Mouse (Mus musculus): ENCODE data around the gene Zfp131.

The Zfp131 gene

GRCm38 (mm10) chr13:119755141-119755547 is 35.5 kb downstream of the Zfp131 start:
- in situ Hi-C loops (cut with MboI) = no loop called here

- in situ Hi-C loops (cut with MboI) = no loop called here
Observed at GRCm38 (mm10) chr13:119754635-119755020, 36.1 kb downstream of the Zfp131 start.

DNA sequence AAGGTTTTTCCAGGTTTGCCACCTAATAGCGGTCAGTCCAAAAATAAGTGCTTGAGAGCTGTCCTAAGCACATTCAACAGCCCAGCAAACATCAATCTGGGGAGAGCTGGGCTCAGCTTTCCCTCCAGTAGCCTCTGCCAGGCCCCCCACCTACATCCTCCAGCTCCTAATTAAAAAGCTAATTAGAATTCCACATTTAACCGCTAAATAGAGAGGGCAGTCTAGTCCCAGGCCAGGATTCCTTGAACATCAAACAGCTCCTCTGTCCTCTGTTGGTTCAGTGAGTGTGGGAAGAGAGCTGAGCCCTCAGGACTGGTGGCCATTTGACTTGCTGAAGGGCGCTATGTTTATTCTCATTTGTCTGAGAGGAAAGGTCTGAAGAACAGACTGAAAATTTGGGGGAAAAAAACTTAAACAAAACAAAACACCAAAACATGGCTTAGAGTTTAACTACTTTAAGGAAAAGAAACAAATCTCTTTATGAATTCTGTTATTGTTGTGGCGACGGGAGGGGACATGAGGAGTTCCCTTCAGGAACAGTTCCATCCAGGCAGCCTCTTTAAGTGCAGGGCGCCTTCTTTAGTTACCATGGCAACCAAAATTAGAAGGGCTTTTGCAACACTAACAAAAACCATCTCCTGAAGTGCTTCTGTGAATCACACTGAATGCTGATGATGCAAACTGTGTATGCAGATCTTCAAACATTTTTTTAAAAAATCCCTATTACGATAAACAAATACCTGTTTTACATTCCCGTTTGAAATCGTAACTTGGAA is 36.6 kb downstream of the Zfp131 start:
- in situ Hi-C loops (cut with MboI) = no loop called here

- in situ Hi-C loops (cut with MboI) = no loop called here
Observed at GRCm38 (mm10) chr13:119746930-119747329, 43.8 kb downstream of the Zfp131 start.

GRCm38 (mm10) chr13:119743470-119743869 is 47.2 kb downstream of the Zfp131 start:
- in situ Hi-C loops (cut with MboI) = no loop called here

GRCm38 (mm10) chr13:119742711-119743415 is 47.8 kb downstream of the Zfp131 start:
- in situ Hi-C loops (cut with MboI) = no loop called here

- in situ Hi-C loops (cut with MboI) = no loop called here
Observed at GRCm38 (mm10) chr13:119741390-119742237, 49.1 kb downstream of the Zfp131 start.

- in situ Hi-C loops (cut with MboI) = no loop called here
Observed at GRCm38 (mm10) chr13:119731448-119731847, 59.2 kb downstream of the Zfp131 start.

GRCm38 (mm10) chr13:119729406-119729805 is 61.3 kb downstream of the Zfp131 start:
- in situ Hi-C loops (cut with MboI) = no loop called here

GRCm38 (mm10) chr13:119727608-119728387 is 62.9 kb downstream of the Zfp131 start:
- in situ Hi-C loops (cut with MboI) = no loop called here

DNA sequence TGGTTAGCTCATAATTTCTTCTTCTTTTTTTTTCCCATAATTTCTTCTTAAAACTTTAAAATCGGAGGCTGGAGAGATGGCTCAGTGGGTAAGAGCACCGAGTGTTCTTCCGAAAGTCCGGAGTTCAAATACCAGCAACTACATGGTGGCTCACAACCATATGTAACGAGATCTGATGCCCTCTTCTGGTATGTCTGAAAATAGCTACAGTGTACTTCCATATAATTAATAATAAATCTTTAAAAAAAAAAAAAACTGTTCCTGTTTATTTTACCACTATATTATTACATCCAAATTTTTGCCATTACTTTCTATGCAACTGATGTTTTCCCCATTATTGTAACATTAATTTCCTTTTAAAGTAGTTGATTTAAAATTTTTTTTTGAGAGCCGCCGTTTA is 66.1 kb downstream of the Zfp131 start:
- in situ Hi-C loops (cut with MboI) = no loop called here

DNA sequence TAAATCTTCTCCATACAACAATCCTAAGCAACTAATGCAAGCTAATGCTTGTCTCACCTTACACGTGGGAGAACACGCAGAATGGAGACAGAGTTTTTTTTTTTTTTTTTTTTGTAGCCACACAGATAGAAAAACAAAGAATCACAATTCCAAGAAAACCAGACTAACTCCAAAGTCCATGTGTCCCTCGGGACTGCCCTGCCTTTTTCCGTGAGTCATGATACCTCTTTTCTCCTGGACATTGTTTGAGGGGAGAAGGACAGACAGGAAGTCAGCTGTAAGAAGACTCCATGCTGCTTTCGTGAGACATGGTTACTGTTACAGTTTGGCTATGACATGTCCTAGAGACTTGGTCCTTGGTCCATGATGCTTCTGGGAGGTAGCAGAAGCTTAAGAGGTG is 67.3 kb downstream of the Zfp131 start:
- in situ Hi-C loops (cut with MboI) = no loop called here

DNA sequence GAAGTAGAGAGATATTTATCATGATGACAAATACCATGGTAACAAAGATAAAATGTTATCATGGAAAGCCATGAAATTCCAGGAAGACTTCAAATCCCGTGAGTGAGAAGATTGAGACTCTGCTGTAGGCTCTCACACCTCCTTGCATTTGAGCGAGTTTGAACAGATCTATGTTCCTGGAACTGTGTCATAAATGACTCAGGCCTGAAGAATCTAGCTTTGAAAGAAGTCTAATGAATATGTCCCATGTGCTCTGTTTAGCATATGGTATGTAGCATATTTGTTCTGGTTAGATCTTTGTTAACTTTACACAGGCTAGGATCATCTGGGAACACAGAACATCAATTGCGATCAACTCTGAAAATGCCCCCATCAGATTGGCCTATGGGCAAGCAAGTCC is 68.2 kb downstream of the Zfp131 start:
- in situ Hi-C loops (cut with MboI) = no loop called here

DNA sequence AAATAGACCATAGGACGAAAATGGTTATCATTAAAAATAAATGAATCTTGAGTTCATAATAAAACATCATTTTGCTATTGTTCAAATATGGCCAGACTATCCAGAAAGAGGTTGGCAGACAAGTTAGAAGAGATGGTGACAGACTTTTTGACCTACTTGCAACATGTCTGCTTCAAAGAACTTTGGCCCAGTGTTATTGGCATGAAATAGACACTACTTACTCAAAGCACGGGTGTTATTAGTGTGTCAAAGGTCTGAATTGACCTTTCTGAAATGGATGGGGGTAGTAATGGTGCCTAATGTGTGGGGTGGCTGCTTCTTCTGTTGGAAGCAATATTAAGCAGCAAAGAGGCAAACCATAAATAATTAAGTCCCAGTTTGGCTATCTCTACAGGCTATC is 74.6 kb downstream of the Zfp131 start:
- in situ Hi-C loops (cut with MboI) = no loop called here

All from mature B cell (primary cell).